Mouse (Mus musculus) liver, embryonic 14.5 days (tissue): ENCODE measurements around the gene Lyz2. TPM values are rescaled to one million over a fixed set of nuclear protein-coding genes. Genes with fewer than 3 reads are reported as not detected.
"Not testable (repeated sequence)": the region's sequence is repeated elsewhere in the genome, so short reads cannot be mapped to it uniquely, and the experiment has no call there.

Source experiments
- ATAC-seq: fragments of 200-750 bp; cut with Nextera tagmentation; 2 replicates; pipeline ENCODE4 v1.8.0; 2017; ENCODE audit warnings: moderate number of reproducible peaks, mild to moderate bottlenecking, moderate library complexity; ENCODE audit not compliant: insufficient read depth
- DNase-seq, 3 experiments: peaks; one replicate each; pipeline ENCODE4 v3.0.0-alpha.2; 2012 to 2013; ENCODE audit warnings: low read depth in 3 of 3, low spot score in 3 of 3
- H3K27ac ChIP-seq: fragments of 300-500 bp; sonication (generic); 2 replicates; pipeline ENCODE4 v1.5.1; 2014; ENCODE audit warnings: moderate library complexity, mild to moderate bottlenecking, control low read depth, inconsistent platforms
- H3K27me3 ChIP-seq: fragments of 300-500 bp; sonication (generic); 2 replicates; pipeline ENCODE4 v1.6.1; 2014; ENCODE audit warnings: mild to moderate bottlenecking, low read length, moderate library complexity; ENCODE audit not compliant: control insufficient read depth, insufficient read depth
- H3K36me3 ChIP-seq: fragments of 300-500 bp; sonication (generic); replicated peaks from 2 replicates; pipeline ENCODE4 v1.6.1; 2014; ENCODE audit warnings: low read depth; ENCODE audit not compliant: control insufficient read depth, insufficient read depth
- H3K4me1 ChIP-seq, 2 experiments: fragments of 200-500 bp in 1 of 2; fragments of 300-500 bp in 1 of 2; sonication (generic) in 1 of 2; replicated peaks; 2 replicates each; pipeline ENCODE4 v1.6.1; 2012 to 2014; ENCODE audit warnings: antibody characterized with exemption in 1 of 2, inconsistent platforms in 1 of 2, low read length in 1 of 2; ENCODE audit not compliant: control insufficient read depth in 2 of 2, insufficient read depth in 2 of 2
- H3K4me2 ChIP-seq: fragments of 300-500 bp; sonication (generic); 2 replicates; pipeline ENCODE4 v1.6.1; 2014; ENCODE audit warnings: low read depth, mild to moderate bottlenecking, control low read depth, moderate library complexity
- H3K4me3 ChIP-seq, 2 experiments: fragments of 200-500 bp in 1 of 2; fragments of 300-500 bp in 1 of 2; sonication (generic) in 1 of 2; 2 replicates each; pipeline ENCODE4 v1.5.1; 2012 to 2014; ENCODE audit warnings: low read depth in 2 of 2, low read length in 2 of 2, mild to moderate bottlenecking in 2 of 2, control low read depth in 1 of 2, inconsistent platforms in 1 of 2, moderate library complexity in 1 of 2; ENCODE audit not compliant: insufficient read depth in 1 of 2
- H3K9ac ChIP-seq: fragments of 300-500 bp; sonication (generic); replicated peaks from 2 replicates; pipeline ENCODE4 v1.6.1; 2014; ENCODE audit warnings: mild to moderate bottlenecking, control low read depth, moderate library complexity
- H3K9me3 ChIP-seq: fragments of 300-500 bp; sonication (generic); 2 replicates; pipeline ENCODE4 v1.6.1; 2016; ENCODE audit warnings: low read length, mixed read lengths; ENCODE audit not compliant: control insufficient read depth
- CTCF ChIP-seq: IDR thresholded peaks from 2 replicates; pipeline ENCODE4 v1.5.1; 2016; ENCODE audit warnings: antibody characterized with exemption, low read depth, control low read depth
- EP300 ChIP-seq: IDR thresholded peaks from 2 replicates; pipeline ENCODE4 v1.6.1; 2016; ENCODE audit warnings: antibody characterized with exemption, low read depth
- WGBS: fragments of 180-500 bp; shearing (Covaris S2); extraction: QIAGEN DNeasy Blood & Tissue Kit; methylation state at CpG from one replicate; pipeline ENCODE4 v1.1.7; 2014; ENCODE audit not compliant: insufficient replicate concordance; 5-methylcytosine and 5-hydroxymethylcytosine counted together
- polyA plus RNA-seq, 2 experiments: library from polyadenylated mRNA; depleted of rRNA in 1 of 2; stranded (reverse) in 1 of 2; unstranded in 1 of 2; fragments of >200 nt; fragmentation: Nextera tagmentation in 1 of 2; extraction: Ambion mirVana in 1 of 2; gene quantifications; 2 replicates each; pipeline versions ENCODE4 v1.2.1 to v1.2.3; 2012 to 2014

The Lyz2 gene
- polyA plus RNA-seq, 2 experiments, result 95.5 to 323 TPM

- Histone ChIP-seq H3K27me3 (no peaks in the 10 kb centered on the region), H3K9me3 (no peaks in the 10 kb centered on the region), H3K9ac (no peak overlapping the region), H3K4me3 (no peak overlapping the region), H3K4me2 (no peak overlapping the region), H3K27ac (no peak overlapping the region), H3K36me3 (no peaks in the 10 kb centered on the region), H3K4me1 (no peaks in the 10 kb centered on the region)
- TF ChIP-seq EP300, result no peak
- TF ChIP-seq CTCF, result no peak
- DNase-seq (no peak), ATAC-seq (no peak)
- 65% methylated on average over 10 of the region's 10 CpGs for WGBS
Observed at GRCm38 (mm10) chr10:117275681-117276369, 6.3 kb downstream of the Lyz2 start.

GRCm38 (mm10) chr10:117274645-117275044 is 7.5 kb downstream of the Lyz2 start:
- H3K4me2 ChIP-seq, DNase-seq, ATAC-seq, H3K27ac ChIP-seq, H3K36me3 ChIP-seq, H3K4me1 ChIP-seq, H3K4me3 ChIP-seq, H3K9ac ChIP-seq, H3K27me3 ChIP-seq, H3K9me3 ChIP-seq: not testable (repeated sequence)
- WGBS, result 41% methylated on average over 2 of the region's 7 CpGs

- Histone ChIP-seq H3K9ac (no peak overlapping the region), H3K4me3 (no peak overlapping the region), H3K4me1 (no peaks in the 10 kb centered on the region), H3K27ac (no peak overlapping the region), H3K4me2 (no peak overlapping the region), H3K27me3 (no peaks in the 10 kb centered on the region), H3K36me3 (no peaks in the 10 kb centered on the region), H3K9me3 (no peaks in the 10 kb centered on the region)
- ATAC-seq (no peak), DNase-seq (no peak)
- TF ChIP-seq EP300, result no peak
- TF ChIP-seq CTCF, result no peak; the same call in 1 of the 2 replicates
Observed at GRCm38 (mm10) chr10:117272023-117272422, 10.1 kb downstream of the Lyz2 start.

GRCm38 (mm10) chr10:117259870-117260269 is 22.3 kb downstream of the Lyz2 start:
- H3K4me2 ChIP-seq, result no peak overlapping the region
- H3K9ac ChIP-seq, result no peak overlapping the region
- H3K4me3 ChIP-seq, result no peak overlapping the region
- H3K27me3 ChIP-seq, result no peaks in the 10 kb centered on the region
- DNase-seq (no peak), ATAC-seq (no peak)
- H3K4me1 ChIP-seq, result no peaks in the 10 kb centered on the region
- TF ChIP-seq CTCF, result no peak
- TF ChIP-seq EP300, result no peak
- H3K36me3 ChIP-seq, result no peaks in the 10 kb centered on the region
- no peaks in the 10 kb centered on the region for H3K9me3 ChIP-seq
- no peak overlapping the region for H3K27ac ChIP-seq

GRCm38 (mm10) chr10:117238603-117239002 is 43.5 kb downstream of the Lyz2 start, which contains the start of gene 9530003J23Rik:
Gene 9530003J23Rik, minus strand, starts transcription at chr10:117238703.
- H3K4me3 ChIP-seq, result no peak within 1 kb of the TSS
- ATAC-seq (no peak), DNase-seq (no peak)
- H3K4me1 ChIP-seq, result no peaks in the 10 kb centered on the region
- H3K36me3 ChIP-seq, result no peaks in the 10 kb centered on the region
- no peak within 1 kb of the TSS for H3K4me2 ChIP-seq
- no peaks in the 10 kb centered on the region for H3K27me3 ChIP-seq
- H3K9ac ChIP-seq, result no peak within 1 kb of the TSS
- TF ChIP-seq CTCF (no peak), EP300 (no peak)
- H3K9me3 ChIP-seq, result no peaks in the 10 kb centered on the region
- no peak within 1 kb of the TSS for H3K27ac ChIP-seq
- 70% methylated on average over 12 of the region's 12 CpGs for WGBS
